Mouse (Mus musculus): ENCODE measurements at regions not wholly inside any gene's neighbourhood (a gene's known extent, or its start where the extent isn't known, plus 50 kb on each side); places are given as distances from the start of the nearest gene placed in this dataset.
A peak's percentile ranks its signal among the peaks of the same experiment; 100 is the strongest.

DNA sequence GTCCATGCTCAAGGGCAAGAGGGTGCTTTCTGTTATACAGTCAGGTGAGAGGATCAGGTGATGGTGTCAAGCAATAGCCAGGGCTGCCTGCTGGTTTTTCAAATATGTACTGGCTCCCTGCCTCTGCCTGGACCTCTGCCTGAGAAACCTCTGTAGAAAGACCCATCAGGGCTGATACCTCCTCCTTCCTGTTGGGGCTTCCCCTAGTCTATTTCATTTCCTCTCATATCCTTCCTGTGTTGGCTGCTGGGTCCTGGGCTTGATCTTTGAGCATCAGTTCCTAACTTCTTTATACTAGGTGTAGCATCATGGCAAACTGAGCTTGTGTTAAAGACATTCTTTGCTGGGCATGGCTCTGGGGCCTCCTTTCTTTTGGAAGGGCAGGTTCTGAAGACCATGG, 89.5 kb downstream of the Tmem38b start:
- DNase-seq (ENCODE audit: low read depth) = no peak

DNA sequence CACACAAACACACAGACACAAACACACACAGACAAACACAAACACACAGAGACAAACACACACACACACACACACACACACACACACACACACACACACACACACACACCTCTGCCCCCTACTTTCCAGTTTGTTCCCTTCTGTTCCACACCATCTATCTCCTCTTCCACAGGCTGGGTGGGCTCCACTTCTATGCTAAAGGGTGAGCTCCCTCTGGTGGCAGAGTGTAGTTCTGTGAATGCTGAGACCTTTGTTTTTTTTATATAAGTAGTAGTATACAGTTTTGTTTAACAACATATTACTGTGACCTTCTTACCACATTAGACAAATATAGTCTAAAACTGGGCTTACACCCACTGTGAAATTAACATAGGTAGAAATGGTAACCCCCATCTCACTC, 93.3 kb downstream of the Tmem38b start:
- DNase-seq (ENCODE audit: low read depth) = peak; percentile 57

- DNase-seq (ENCODE audit: low read depth) = peak; percentile 31
These were observed 94.7 kb downstream of the Tmem38b start for GRCm38 (mm10) chr4:53920587-53920986.

DNA sequence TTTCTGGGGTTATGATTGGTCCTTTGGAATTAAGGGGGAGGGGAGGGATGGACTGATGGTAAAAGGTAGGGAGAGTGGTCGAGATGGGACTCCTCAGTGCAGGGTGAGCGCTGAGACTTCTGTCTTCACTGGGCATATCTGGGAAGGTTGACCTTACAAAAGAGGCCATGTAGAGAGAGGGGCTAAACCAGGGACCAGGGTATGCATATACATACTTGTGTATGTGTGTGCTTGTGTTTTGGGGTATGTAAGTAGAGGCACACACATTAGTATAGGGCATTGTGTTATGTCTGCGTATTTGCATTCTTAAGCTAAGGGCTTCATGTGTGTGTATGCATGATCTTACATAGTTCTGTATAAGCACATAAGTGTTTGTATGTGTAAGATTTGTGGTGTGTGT, 105.2 kb downstream of the Tmem38b start:
- DNase-seq (ENCODE audit: low read depth) = no peak

GRCm38 (mm10) chr4:53931499-53931898, 105.7 kb downstream of the Tmem38b start:
- peak; percentile 18 for DNase-seq (ENCODE audit: low read depth)

DNA sequence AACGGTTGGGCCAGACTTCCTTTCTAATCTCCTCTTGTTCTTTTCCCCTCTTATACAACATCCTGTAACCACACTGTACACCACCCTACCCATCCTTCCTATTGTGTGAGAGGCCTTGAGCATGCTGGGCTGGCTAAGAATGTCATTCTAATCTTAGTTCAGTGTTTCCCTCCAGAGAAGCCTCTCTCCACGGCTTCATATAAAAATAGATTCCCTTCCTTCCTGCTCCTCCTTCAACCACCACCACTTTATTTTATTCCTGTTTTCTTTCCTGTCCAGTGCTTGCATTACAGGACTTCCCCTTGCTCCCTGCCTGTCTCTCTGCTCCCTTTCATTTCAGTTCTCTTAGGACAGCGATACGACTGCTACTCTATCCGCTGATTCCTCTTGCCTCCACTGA, 109.5 kb downstream of the Tmem38b start:
- DNase-seq (ENCODE audit: low read depth) = no peak

DNA sequence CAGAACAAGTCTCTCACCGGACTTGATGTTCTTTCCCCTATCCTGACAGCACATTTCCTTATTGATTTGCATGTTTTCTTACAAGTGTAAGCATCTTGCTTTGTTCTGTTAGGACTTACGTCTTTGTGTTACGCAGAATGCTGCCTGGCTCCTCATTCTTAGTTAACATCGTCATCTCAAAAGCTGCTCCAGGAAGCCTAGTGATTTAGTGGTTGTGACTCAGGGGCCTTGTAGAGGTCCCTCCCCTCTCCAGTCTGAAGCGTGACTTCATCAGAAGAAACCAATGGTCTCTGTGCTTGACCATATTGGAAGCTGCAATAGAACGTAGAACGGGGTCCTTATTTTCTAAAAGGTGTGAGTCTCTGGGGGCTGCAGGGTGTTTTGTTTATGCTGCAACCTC, 122.9 kb downstream of the Tmem38b start:
- no peak for DNase-seq (ENCODE audit: low read depth)

GRCm38 (mm10) chr4:53949164-53949563, 123.3 kb downstream of the Tmem38b start:
- no peak for DNase-seq (ENCODE audit: low read depth)

GRCm38 (mm10) chr4:53950496-53950895, 124.7 kb downstream of the Tmem38b start:
- DNase-seq (ENCODE audit: low read depth) = no peak

DNA sequence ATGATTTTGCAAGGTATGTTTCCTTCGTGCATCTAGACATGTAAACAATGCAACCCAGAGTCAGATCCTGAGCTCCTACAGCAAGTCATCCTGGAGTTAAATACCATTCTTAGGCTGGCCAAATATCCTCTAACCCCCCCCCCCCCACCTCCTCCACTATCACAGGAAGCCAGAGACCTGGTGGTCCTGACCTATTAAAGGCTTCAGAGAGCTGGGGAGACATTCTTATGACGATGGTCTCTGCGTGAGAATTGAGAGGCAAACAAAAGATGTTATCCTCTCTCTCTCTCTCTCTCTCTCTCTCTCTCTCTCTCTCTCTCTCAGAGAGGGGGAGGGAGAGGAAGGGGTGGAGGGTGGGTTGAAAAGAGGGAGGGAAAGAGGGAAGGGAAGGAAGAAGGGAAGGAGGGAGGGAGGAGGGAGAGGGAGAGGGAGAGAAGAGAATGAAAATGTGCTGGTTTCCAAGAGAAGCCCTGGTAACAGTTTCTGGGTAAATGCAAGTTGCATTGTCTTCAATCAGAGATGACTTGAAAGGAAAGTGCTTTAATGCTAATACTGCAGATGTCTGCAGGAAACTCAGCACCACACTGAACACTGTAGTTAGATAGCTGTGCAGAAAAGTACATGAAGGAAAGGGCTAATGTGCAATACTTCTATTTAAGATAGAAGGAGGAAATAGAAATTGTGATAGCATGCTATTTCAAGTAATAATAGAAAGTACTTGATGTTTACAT, 125.3 kb downstream of the Tmem38b start:
- DNase-seq (ENCODE audit: low read depth) = no peak

GRCm38 (mm10) chr4:53951734-53952109, 125.9 kb downstream of the Tmem38b start:
- DNase-seq (ENCODE audit: low read depth) = no peak

DNA sequence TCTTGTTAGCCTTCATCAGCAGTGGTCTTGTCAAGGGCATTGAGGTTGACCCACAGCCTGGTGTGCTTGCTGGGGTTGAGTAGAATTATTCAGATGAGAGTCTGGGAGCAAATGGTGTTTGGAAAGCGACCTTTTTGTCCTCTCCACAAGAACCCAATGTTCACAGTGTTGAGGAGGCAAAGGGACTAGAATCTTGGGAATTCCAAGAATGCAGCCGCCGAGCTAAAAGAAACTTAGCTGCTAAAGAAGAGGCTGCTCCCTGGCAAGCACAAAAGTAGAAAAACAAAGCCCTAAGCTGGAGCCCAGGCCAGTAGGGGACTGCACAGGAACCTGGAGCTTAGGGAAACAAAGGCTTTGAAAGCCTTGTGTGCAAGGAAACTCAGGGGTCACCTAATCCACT, 126.4 kb downstream of the Tmem38b start:
- no peak for DNase-seq (ENCODE audit: low read depth)

DNA sequence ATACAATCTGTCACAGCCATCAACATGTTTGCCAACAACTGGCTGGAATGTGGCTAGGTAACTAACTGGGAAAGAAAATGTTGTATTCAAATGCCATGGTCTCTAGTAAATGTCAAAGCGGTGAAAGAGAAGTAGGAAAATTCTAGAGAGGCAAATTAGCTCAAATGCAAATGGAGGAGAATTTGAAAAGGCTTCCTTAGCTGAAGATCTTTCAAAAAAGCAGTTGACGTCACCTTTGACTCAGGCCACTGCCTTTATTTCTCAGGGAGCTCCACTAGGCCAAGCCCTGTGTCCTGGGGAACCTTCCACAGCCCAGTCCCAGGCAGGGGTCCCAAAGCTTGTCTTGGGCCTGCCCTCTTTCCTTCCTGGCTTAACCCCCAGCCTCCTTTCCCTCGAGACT, 136.6 kb downstream of the Tmem38b start:
- DNase-seq (ENCODE audit: low read depth) = no peak

GRCm38 (mm10) chr4:53970461-53970860, 144.6 kb downstream of the Tmem38b start:
- DNase-seq (ENCODE audit: low read depth) = no peak

GRCm38 (mm10) chr4:53970960-53971359, 145.1 kb downstream of the Tmem38b start:
- DNase-seq (ENCODE audit: low read depth) = no peak

DNA sequence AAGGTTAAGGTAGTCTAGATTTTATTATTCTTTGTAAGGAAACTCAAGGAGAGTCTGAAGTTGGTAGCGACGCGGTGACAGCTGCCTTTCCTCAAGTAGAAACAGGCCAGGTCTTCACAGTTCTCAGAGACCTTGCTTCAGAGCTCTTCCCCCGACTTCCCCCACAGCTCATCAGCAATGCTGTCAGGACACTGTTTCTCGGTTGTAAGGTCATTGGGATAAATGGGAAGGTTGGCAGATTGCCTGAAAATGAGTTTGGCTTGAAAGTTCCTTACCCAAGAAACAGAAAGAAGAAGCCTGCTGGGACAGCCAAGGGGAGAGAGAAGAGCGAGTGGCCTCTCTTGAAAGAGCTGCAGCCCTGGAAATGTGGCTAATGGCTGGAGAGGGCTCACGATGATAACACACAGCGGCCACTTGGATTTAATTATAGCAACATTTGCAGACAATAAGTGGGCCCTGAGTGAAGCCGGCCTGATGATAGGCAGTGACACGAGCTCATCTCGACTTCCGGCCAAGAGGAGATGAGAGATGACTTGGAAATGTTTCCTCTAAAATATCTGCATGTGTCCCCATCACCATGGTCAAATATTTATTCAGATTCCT, 150.3 kb downstream of the Tmem38b start:
- DNase-seq (ENCODE audit: low read depth) = no peak

DNA sequence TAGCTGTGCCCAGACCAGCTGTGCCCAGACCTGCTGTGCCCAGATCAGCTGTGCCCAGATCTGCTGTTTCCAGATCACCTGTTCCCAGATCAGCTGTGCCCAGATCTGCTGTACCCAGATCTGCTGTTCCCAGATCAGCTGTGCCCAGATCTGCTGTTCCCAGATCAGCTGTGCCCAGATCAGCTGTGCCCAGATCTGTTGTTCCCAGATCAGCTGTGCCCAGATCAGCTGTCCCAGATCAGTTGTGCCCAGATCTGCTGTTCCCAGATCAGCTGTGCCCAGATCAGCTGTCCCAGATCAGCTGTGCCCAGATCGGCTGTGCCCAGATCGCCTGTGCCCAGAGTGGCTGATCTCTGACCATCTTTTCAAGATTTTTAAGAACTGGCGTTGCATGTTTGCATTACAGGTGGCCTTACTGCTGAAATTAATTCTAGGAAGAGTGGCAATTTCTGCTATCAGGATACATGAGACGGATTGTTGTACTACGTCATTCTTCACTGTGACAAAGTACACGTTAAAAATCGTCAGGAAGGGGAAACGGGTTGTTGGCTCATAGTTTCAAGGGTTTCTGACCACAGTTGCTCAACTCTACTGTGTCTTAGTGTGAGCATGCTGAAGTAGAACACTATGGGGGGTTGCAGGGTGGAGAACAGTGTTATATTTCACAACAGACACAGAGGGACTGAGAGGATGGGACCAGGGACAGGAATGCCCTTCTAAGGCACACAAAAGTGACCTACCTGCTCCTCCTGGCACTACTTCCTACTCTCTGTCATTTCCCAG, 160.9 kb downstream of the Tmem38b start:
- DNase-seq (ENCODE audit: low read depth) = no peak

DNA sequence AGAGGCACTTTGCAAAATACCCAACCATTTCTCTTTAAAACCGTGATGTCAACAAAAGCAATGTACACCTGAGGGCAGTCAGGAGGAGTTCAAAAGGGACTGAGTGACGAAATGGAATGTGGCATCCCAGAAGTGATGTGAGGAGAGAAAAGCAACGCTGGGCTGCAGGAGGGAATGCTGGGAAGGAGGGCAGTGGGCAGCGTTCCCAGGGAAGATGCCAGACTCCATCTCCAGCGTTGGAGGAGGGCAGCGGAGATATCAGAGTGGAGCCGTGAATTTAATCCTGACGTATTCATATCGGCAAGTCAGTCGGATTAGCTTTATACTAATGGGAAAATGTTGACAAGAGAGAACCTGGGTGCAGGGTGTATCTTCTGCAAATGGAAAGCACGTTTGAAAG, 161.7 kb downstream of the Tmem38b start:
- DNase-seq (ENCODE audit: low read depth) = no peak

GRCm38 (mm10) chr4:54021069-54021829, 195.4 kb downstream of the Tmem38b start:
- DNase-seq (ENCODE audit: low read depth) = no peak

DNA sequence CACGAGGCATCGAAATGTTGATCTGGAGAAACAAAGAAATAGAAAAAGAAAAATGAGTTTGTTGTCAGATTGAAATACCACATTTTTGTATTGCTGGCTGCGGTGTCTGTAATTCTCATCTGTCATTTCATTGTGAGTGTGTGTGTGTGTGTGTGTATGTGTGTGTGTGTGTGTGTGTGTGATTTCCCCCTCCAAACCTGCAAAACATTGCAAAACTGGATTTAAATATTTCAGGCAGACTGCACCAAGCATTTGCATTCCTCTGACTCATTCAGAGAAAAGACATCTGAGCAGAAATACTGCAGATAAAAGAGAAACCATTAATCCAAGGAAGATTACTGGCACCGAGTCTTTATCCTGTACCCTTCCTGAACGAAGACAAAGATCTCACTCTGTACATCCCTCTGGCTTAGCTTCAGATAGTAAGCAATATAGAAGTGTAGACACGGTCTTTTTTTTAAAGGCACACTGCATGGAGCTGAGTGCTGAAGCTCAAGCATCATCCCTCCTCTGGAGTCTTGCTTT, 196.1 kb downstream of the Tmem38b start:
- no peak for DNase-seq (ENCODE audit: low read depth)

GRCm38 (mm10) chr4:54026919-54027318, 201.1 kb downstream of the Tmem38b start:
- no peak for DNase-seq (ENCODE audit: low read depth)

GRCm38 (mm10) chr4:54027565-54028237, 201.9 kb downstream of the Tmem38b start:
- no peak for DNase-seq (ENCODE audit: low read depth)

All from c-Kit-positive CD71-negative TER-119-negative erythroid progenitor cells, embryonic 14.5 days (primary cell).